Mouse (Mus musculus): Measurements from ENCODE around the gene Med12. TPM values are rescaled to one million over a fixed set of nuclear protein-coding genes. Genes with fewer than 3 reads are reported as not detected.
A peak's percentile ranks its signal among the peaks of the same experiment; 100 is the strongest.

The Med12 gene
- 10 to 100 TPM; 22.5 to 25.8 TPM for total RNA-seq (2021)
- long read RNA-seq, experiment 1, full-length matches to known transcripts = 1 of 7 reads
- long read RNA-seq, experiment 1, partial matches to known transcripts = 4 of 7 reads
- long read RNA-seq, experiment 1, other reads (novel, unspliced or antisense) = 2 of 7 reads
- long read RNA-seq, experiment 2, full-length matches to known transcripts = 3 of 9 reads
- long read RNA-seq, experiment 2, partial matches to known transcripts = 4 of 9 reads
- long read RNA-seq, experiment 2, other reads (novel, unspliced or antisense) = 2 of 9 reads

- DNase-seq = peak; percentile 88 to 89
- intact Hi-C loops (cut with DNase I) = loop anchor here (5.0 kb wide), 1 partner anchor 52 kb away; the partner anchor contains the start of gene Snx12
Observed at GRCm38 (mm10) chrX:101273875-101274738, at the start of gene Med12. TSS of gene Med12 (plus strand) at chrX:101274030.

DNA sequence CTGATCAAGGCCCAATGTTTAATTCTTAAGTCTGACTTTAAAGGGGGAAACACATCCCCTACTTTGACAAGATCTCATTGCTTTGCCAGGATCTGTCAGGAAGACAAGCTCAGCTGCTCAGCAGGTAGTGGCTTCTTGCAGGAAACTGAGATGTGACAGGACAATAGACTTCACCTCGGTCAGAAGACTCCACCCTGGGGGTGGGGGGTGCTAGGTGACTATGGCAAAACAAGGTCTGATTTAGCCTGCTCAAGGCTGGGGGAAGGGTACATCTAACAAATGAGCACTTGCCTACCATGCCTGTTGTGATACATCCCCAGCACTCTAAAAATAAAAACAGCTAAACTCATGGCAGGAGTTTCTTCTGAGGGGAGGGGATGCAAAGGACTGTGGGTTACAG, 28.8 kb upstream of the Med12 start:
- DNase-seq = no peak
- intact Hi-C loops (cut with DNase I) = no loop called here

DNA sequence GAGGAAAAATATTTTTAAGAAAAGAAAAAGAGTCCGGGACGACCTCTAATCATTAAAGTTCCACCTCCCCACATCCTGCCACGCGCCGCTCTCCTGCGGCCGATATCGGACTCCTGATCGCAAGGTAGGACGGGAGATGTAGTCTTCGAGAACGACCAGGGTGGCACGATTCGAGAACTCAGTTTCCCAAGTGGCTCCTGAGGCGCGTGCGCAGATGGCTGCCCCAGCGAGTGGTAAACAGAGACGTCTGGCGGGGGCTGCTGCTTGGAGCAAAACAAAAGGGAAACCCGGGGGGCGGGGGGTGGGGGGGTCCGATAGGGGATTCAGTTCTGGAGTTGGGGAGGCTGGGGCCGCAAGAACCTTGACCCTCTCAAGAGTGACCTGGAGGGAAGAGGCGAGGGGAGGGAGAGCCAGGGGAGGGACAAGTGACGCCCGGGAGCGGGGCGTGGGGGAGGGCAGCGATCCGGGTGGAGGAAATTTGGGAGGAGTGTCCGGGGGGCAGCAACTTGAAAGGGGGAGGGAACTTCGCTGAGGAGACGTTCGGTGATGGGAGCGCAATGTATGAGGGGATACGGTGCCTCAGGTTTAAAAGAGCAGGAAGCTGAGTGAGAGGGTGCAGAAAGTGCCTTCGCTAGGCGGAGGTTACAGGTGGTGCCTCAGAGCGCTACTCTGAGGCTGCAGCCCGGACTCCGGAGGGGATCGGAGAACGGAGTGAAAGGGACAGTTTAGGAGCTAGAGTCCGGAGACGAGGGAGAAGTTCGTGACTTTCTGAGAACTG, 19.7 kb upstream of the Med12 start, which contains the start of gene Foxo4:
TSS of gene Foxo4 (plus strand) at position 577 of the 778 bp plus-strand sequence.
- peak; percentile 84 to 85 for DNase-seq
- intact Hi-C loops (cut with DNase I) = no loop called here

GRCm38 (mm10) chrX:101254740-101255139, 19.1 kb upstream of the Med12 start:
- intact Hi-C loops (cut with DNase I) = no loop called here
- peak in 1 of 2 experiments; percentile 6 for DNase-seq

- peak; percentile 15 to 25 for DNase-seq
- intact Hi-C loops (cut with DNase I) = no loop called here
Observed at GRCm38 (mm10) chrX:101256603-101257002, 17.2 kb upstream of the Med12 start.

- intact Hi-C loops (cut with DNase I) = no loop called here
- DNase-seq = no peak
Observed at GRCm38 (mm10) chrX:101260441-101261325, 13.1 kb upstream of the Med12 start.

DNA sequence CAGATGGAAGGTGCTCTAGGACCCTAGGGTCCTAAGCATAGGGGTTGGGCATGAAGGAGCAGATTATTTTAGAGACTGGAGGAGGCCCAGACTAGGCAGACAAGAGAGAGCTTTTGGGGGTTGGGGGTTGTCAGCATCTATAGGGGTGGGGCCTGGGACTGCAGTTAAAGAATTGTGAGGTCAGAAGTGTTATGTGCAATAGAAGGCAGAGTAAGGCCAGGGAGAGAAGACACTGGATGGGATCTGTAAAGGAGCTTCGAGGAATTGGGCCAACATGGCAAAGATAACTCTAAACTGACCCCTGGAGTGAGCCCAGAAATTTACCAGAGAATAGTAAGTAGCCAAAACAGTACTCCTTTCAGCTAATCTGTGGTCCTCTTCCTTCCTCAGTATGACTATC, 9.9 kb upstream of the Med12 start, which contains the start of gene Gm614:
TSS of gene Gm614 (minus strand) at position 101 of the 400 bp plus-strand sequence.
- no peak for DNase-seq
- intact Hi-C loops (cut with DNase I) = no loop called here

DNA sequence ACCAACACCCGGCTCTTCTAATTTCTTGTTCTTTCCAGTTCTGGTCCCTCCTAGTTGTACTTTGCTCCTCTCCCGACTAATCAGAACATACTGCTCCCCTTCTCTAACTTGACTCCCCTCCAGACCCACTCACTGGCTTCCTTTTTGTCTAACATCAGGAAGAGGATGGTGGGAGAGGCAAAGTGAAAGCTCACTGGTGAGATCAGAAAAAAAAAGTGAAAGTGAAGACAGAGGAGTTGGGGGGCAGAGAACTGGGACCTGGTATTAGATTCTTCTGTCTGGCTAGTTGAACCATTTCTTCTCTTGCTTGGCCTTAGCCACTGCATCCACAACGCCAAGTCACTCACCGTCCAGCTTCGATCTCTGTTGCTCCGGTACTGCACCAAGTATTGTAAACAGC, 7.2 kb upstream of the Med12 start:
- no peak for DNase-seq
- intact Hi-C loops (cut with DNase I) = no loop called here

DNA sequence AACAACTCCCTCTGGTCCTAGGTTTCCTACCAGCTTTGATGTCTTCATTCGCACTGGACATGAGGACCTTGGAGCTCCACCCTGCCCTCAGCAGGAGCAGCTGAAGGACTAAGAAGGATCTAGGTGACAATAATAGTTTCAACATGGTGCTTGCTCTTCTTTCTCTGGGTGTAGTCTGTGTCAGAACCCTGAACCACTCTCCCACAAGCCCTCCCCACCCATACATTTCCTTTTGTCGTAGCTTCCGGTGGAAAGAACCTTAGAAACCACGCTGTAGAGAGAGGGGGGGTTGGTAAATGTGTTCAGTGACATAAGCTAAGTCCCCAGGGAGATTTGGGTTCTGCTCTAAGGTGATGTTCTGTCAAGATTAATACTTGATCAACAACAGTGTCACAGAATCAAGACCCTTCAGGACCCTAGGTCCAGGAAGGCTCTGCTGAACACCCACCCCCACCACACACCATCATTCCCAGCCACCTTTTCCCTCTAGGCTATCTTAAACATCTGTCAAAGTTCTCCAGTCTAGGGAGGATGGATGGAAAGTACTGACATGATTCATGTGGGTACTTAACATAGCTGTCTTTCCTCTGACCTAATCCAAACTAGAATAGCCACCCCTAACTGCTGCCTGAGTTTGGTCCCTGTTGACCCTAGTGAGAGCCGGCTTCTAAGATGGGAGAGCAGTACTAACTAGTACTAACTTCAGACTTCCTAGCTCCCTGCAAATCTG, 5.6 kb upstream of the Med12 start, which contains the start of gene Il2rg:
TSS of gene Il2rg (minus strand) at position 231 of the 730 bp plus-strand sequence.
- intact Hi-C loops (cut with DNase I) = no loop called here
- no peak for DNase-seq

- DNase-seq = no peak
Observed at GRCm38 (mm10) chrX:101268755-101269124, 5.1 kb upstream of the Med12 start, which contains the start of gene Gm20489. TSS of gene Gm20489 (minus strand) at chrX:101269023.

GRCm38 (mm10) chrX:101273410-101273809, 420 bp upstream of the Med12 start:
- intact Hi-C loops (cut with DNase I) = loop anchor here (5.0 kb wide), 1 partner anchor 51 kb away; the partner anchor contains the start of gene Snx12
- DNase-seq = no peak

More at GRCm38 (mm10) chrX:101268755-101269124, 5.1 kb upstream of the Med12 start, which contains the start of gene Gm20489:
- intact Hi-C loops (cut with DNase I) = no loop called here

GRCm38 (mm10) chrX:101282813-101283212, 9.0 kb downstream of the Med12 start:
- intact Hi-C loops (cut with DNase I) = no loop called here
- no peak for DNase-seq

DNA sequence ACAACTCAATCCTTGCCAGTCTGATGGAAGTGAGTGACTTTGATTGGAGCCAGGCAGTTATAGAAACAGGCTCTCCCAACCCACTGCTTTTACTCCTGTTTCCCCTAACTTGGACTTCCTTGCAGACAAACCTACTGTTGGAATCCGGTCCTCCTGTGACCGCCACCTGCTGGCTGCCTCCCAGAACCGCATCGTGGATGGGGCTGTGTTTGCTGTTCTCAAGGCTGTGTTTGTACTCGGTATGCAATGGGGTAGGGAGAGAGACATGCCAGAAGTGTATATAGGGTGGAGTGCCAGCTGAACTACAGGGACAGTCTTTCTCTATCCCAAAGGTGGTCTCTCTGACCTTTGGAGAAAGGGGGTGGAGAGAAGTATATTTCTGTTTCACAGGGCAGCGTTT, 11.7 kb downstream of the Med12 start:
- intact Hi-C loops (cut with DNase I) = no loop called here
- DNase-seq = peak; percentile 42 to 62

- no peak for DNase-seq
- intact Hi-C loops (cut with DNase I) = no loop called here
Observed at GRCm38 (mm10) chrX:101285953-101286670, 12.3 kb downstream of the Med12 start.

DNA sequence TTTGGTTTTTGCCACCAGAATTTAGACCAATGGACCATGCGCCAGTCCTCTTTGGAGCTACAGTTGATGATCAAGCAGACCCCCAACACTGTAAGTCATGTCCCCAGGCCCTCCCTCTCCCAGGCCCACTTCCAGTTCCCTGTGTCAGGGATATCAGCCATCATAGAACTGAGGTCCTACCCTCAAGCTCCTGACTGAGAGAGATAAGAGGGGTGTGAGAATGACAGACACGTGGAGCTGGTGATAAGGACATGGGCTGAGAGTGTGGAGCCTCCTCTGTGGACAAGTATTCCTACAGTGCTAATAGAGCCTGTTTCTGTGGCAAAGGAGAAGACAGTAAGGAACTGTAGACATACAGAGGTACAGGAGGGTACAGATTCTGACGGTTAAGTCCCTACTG, 13.7 kb downstream of the Med12 start:
- intact Hi-C loops (cut with DNase I) = no loop called here
- DNase-seq = no peak

DNA sequence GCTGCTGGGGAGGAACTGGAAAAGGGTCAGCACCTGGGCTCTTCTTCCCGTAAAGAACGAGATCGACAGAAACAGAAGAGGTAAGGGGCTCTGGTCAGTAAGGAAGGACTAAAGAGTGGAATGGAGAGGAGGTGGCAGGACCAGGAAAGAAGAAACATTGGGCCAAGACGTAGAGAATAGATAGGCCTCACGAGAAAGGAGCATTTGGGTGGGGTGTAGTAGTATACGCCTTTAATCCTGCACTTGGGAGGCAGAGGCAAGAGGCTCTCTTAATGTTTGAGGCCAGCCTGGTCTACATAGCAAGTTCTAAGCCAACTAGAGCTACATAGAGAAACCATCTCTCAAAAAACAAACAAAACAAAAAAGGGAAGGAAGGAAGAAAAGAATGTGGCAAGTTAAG, 14.6 kb downstream of the Med12 start:
- intact Hi-C loops (cut with DNase I) = no loop called here
- DNase-seq = no peak

DNA sequence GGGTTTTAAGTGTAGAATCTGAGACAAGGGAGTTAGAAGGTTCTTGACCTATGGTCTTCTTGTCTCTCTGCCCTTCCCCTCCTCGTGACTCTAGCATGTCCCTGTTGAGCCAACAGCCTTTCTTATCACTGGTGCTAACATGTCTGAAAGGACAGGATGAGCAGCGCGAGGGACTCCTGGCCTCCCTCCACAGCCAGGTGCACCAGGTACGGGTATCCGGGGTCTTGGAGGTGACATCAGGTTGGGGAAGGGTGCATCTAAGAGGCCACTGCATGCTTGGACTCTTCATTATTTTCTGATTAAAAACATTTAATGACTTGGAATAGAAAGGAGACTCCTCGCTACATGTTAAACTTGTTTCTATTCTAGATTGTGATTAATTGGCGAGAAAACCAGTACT, 15.2 kb downstream of the Med12 start:
- no peak for DNase-seq
- intact Hi-C loops (cut with DNase I) = no loop called here

- DNase-seq = no peak
- intact Hi-C loops (cut with DNase I) = no loop called here
Observed at GRCm38 (mm10) chrX:101290111-101290510, 16.3 kb downstream of the Med12 start.

Data from heart, postnatal 14 days (tissue).